Mouse (Mus musculus): ENCODE results near the gene Slc4a2.

The Slc4a2 gene

GRCm38 (mm10) chr5:24426556-24427284, 3.1 kb downstream of the Slc4a2 start:
- DNase-seq, result peak; percentile 94

- peak; percentile 92 for DNase-seq
These were observed 3.6 kb downstream of the Slc4a2 start for GRCm38 (mm10) chr5:24427285-24427633.

- DNase-seq, result peak; percentile 90
These were observed 4.4 kb downstream of the Slc4a2 start for GRCm38 (mm10) chr5:24427981-24428402.

- DNase-seq, result no peak
These were observed 5.0 kb downstream of the Slc4a2 start for GRCm38 (mm10) chr5:24428596-24428995.

GRCm38 (mm10) chr5:24433993-24434392, 10.4 kb downstream of the Slc4a2 start:
- DNase-seq, result peak; percentile 90

GRCm38 (mm10) chr5:24441187-24441586, 17.6 kb downstream of the Slc4a2 start:
- DNase-seq, result peak; percentile 92

- DNase-seq, result peak; percentile 93
These were observed 18.4 kb downstream of the Slc4a2 start for GRCm38 (mm10) chr5:24442029-24442428.

GRCm38 (mm10) chr5:24443204-24443603, 19.6 kb downstream of the Slc4a2 start:
- DNase-seq, result peak; percentile 91

- DNase-seq, result peak; percentile 93
These were observed 20.3 kb downstream of the Slc4a2 start for GRCm38 (mm10) chr5:24443927-24444326.

- peak; percentile 99 for DNase-seq
These were observed 21.2 kb downstream of the Slc4a2 start, which contains the start of gene Fastk for GRCm38 (mm10) chr5:24444746-24445427. Gene Fastk (minus strand): TSS chr5:24445287.

GRCm38 (mm10) chr5:24445428-24446080, 21.9 kb downstream of the Slc4a2 start:
- peak; percentile 95 for DNase-seq

GRCm38 (mm10) chr5:24446630-24447029, 23.0 kb downstream of the Slc4a2 start:
- DNase-seq, result peak; percentile 95

- DNase-seq, result peak; percentile 99
These were observed 24.1 kb downstream of the Slc4a2 start, which contains the start of gene Tmub1 for GRCm38 (mm10) chr5:24447624-24448298. Gene Tmub1 (minus strand): TSS chr5:24447854.

- DNase-seq, result peak; percentile 99
These were observed 27.8 kb downstream of the Slc4a2 start for GRCm38 (mm10) chr5:24451264-24452029.

GRCm38 (mm10) chr5:24452030-24452690, 28.5 kb downstream of the Slc4a2 start, which contains the start of gene Agap3:
Gene Agap3 (plus strand): TSS chr5:24452177.
- DNase-seq, result peak; percentile 97

GRCm38 (mm10) chr5:24452691-24453233, 29.1 kb downstream of the Slc4a2 start:
- DNase-seq, result peak; percentile 96

GRCm38 (mm10) chr5:24453283-24453984, 29.8 kb downstream of the Slc4a2 start:
- DNase-seq, result no peak

- peak; percentile 94 for DNase-seq
These were observed 30.3 kb downstream of the Slc4a2 start for GRCm38 (mm10) chr5:24453985-24454303.

GRCm38 (mm10) chr5:24455076-24455475, 31.4 kb downstream of the Slc4a2 start:
- no peak for DNase-seq

- DNase-seq, result peak; percentile 93
These were observed 32.0 kb downstream of the Slc4a2 start for GRCm38 (mm10) chr5:24455613-24456012.

- no peak for DNase-seq
These were observed 43.1 kb downstream of the Slc4a2 start for GRCm38 (mm10) chr5:24466762-24467161.

Measured in heart, adult 11 months (tissue).